Mouse (Mus musculus) testis, postnatal 10 days (tissue): ENCODE measurements around the gene Irak2.
A peak's percentile ranks its signal among the peaks of the same experiment; 100 is the strongest.
"Not testable (repeated sequence)": the region's sequence is repeated elsewhere in the genome, so short reads cannot be mapped to it uniquely, and the experiment has no call there.

Experiments
- DNase-seq: peaks from one replicate; pipeline ENCODE4 v3.0.0; 2021; ENCODE audit warnings: low spot score

Gene Irak2

DNA sequence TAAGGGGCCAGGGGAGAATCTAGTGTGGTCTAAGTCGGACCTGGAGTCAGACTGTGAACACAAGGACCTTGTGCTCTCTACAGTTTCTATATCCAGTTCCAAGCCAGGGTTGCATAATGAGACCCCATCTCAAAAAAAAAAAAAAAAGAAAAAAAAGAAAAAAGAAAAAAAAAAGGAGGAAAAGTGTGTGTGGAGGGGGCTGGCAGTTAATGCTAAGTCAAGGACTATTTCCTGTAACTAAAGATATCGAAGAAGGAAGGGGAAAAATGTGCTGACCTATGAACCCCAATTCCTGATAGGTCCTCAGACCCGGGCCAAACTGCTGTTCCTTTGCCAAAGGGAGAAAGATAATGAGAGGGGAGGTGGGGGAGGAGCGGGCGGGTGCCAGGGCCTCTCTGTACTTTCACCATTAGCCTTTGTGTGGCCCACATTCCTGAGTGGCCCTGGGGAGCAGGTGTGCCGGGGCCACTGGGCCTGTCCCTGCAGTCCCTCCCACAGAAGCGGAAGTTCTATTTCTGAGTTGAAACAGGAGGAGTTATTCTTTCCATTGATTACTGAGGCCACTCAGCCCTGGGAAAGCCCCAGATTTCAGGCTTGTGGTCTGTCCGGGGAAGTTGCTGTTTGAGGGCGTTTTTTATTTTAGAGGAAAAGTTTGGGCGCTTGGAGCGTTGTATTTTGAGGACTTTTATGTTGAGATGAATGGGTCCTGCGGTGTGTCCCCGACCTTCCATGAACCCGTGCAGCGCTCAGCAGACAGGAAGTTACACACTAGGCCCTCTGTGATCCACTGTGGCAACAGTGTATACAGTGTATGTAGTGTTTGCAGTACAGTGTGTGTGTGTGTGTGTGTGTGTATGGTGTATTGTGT, 30.3 kb downstream of the Irak2 start:
- peak; percentile 72 for DNase-seq

DNA sequence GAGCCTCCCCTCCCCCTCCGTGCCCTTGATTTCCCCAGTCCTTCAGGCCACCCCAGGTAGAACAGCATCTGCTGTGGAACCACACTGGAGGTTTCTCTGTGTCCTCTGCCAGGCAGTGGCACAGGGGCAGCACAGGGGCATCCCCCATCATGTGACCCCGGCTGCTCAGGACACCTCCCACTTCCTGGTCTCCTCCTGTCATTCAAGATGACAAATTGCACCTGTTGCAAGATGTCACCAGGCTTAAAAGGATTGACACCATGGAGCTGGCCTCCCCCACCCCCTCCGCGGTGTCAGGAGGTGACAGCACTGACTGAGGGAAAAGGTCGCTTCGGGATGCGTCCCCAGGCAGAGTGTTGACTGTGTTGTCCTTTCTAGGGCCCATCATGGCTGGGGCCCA, 31.6 kb downstream of the Irak2 start:
- DNase-seq, result no peak

DNA sequence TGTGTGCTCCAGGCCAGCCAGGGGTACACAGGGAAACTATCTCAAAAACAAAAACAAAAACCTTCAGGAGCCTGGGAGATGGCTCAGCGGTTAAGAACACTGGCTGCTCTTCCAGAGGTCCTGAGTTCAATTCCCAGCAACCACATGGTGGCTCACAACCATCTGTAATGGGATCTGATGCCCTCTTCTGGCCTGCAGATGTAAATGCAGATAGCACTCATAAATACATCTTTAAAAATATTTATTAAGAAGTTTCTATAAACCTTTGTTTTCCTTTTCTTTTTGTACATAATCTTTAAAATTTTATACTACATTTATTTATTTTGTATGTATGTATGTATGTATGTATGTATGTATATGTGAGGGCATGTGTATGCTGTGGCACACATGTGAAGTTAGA, 33.8 kb downstream of the Irak2 start:
- DNase-seq, result not testable (repeated sequence)

- no peak for DNase-seq
Observed at GRCm38 (mm10) chr6:113672989-113673388, 34.7 kb downstream of the Irak2 start.

GRCm38 (mm10) chr6:113675234-113675633, 37.0 kb downstream of the Irak2 start:
- no peak for DNase-seq

GRCm38 (mm10) chr6:113675991-113676390, 37.7 kb downstream of the Irak2 start:
- DNase-seq, result no peak

GRCm38 (mm10) chr6:113677070-113677734, 38.9 kb downstream of the Irak2 start:
- no peak for DNase-seq

DNA sequence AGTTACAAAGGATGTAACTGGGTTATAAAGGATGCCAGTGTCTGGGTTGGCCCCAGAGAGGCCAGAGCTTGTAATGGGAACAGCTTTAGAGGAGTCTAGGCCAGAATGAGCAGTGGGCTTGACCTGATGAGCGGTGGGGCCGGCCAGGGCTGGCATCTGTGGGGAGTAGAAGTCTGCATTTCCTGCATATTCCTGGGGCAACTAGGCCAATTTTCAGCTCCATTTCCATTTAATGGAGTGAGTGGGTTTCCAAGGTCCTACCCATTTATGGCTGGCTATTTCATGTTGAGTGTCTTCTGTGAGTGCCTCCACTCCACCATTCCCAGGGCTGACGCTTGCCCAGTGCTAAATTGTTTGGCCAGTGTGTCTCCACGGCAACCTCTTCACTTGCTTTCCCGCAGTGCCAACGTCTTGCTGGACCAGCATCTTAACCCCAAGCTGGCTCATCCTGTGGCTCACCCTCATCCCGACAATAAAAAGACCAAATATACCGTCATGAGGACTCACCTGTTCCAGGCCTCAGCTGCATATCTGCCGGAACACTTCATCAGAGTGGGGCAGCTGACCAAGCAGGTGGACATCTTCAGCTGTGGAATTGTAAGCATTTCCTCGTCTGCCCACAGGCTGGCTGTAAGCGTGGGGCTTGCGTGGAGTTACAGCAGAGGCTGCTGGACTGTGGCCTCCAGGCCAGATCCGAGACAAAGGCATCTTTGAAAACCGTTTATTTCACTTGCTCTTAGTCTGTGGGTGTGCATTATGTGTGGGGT, 40.2 kb downstream of the Irak2 start:
- no peak for DNase-seq

DNA sequence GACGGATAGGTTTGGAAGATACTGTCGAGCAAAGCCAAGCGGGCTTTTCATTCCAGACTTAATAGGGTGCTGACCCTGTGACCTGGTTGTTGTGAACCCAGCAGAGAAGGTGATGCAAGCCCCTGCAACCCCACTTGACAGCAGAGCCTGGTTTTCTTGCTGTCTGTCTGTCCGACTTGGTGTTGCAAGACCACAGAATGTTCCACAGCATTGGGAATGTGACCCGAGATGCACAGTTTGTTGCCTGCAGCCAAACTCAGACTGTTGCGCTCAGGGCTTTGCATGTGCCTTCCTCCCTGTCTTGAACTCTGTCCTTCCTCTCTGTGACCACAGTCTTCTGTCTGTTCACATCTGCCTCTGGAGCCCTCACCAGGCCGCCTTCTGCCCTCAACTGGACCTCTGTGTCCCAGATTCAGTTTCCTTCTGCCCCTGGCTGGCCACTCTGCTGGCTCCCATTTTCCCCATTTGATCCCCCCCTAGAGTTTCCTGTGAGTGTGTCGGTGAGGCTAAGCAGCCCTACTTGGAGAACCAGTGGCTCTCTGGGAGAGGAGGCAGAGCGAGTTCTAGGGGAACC, 41.8 kb downstream of the Irak2 start:
- DNase-seq, result no peak

DNA sequence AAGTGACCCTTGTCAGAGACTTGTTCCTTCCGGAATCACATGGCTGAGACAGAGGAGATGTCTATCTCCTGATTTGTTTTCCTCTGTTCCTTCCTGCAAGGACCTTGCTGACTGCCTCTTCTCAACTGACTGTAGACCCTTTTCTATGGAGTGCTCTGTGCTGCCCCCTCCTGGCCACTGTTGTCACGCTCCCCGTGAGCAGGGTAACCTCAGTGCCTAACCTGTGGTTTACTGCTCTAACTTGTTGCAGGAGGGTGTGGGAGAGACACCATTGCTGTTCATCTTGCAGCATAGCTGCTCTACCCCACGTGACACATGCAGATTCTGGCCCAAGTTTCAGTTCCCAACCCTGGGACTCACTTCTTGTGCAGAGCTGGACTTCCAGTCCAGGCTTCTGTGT, 43.0 kb downstream of the Irak2 start:
- peak; percentile 95 for DNase-seq

DNA sequence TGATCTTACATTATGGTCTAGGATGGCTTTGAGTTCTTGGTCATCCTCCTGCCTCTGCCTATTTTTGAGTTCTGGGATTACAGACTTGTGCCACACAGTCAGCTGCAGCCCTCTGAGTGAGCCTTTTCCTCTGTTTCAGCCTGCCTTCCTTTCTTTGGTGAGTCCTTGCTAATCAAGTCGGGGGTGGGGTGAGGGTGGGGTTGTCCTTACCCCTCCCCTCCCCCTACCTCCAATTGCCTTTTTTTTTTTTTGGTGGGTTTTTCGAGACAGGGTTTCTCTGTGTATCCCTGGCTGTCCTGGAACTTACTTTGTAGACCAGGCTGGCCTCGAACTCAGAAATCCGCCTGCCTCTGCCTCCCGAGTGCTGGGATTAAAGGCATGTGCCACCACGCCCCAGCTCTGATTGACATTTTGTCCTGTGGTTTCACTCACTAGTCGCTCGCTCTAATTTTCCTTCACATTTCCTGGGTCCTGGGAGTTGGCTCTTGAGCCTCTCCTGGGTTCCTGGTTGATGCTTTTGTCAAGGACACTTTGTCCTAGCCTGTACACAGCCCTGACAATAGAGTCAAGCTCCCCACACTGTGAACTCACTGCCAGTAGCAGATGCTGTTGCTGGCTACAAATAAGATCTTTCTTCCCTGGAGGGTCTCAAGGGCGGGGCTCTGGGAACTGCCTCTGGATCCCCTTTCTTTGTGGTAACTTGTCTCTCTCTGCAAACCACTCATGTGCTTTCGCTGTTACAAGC, 45.0 kb downstream of the Irak2 start:
- DNase-seq, result no peak

DNA sequence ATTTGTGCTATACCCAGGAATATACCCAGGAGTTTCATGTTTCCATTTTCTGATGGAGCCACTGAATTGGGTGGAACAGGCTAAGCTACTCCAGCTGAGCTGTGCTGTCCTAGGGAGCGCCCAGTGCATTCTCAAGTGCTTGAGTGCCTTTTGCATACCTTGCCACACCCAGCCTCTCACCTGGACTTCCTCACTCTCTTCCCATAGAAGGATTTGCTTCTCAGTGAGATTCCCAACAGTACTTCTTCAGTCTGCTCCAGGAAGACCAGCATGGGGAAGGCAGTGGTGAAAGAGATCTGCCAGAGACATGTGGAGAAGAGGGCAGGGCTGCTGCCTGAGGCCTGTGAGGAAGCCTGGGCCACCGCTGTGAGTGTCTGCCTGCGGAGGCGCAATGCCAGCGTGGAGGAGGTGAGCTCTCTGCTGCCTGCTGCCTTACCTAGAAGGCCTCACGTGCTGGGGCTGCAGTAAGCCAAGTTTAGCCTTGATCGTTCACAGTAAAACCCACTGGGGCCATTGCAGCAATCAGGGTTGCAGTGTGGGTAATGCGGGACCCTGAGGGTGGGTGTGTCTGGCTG, 48.4 kb downstream of the Irak2 start:
- DNase-seq, result no peak

GRCm38 (mm10) chr6:113690008-113690399, 51.7 kb downstream of the Irak2 start:
- no peak for DNase-seq

GRCm38 (mm10) chr6:113690400-113691083, 52.3 kb downstream of the Irak2 start:
- peak; percentile 76 for DNase-seq

DNA sequence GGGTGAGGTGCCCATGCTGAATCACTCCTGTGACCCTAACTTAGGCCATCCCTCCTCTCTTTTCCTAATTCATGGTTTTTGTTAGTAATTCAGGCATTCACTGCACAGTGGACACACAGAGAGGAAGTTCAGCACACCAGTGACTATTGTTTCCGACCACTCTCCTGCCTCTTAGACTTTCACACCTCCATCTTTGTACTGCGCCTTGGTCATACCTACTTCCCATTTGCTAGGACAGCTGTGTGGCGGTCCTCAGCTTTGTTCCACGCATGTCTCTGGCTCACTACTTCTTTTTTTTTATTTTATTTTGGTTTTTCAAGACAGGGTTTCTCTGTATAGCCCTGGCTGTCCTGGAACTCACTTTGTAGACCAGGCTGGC, 52.8 kb downstream of the Irak2 start:
- no peak for DNase-seq

DNA sequence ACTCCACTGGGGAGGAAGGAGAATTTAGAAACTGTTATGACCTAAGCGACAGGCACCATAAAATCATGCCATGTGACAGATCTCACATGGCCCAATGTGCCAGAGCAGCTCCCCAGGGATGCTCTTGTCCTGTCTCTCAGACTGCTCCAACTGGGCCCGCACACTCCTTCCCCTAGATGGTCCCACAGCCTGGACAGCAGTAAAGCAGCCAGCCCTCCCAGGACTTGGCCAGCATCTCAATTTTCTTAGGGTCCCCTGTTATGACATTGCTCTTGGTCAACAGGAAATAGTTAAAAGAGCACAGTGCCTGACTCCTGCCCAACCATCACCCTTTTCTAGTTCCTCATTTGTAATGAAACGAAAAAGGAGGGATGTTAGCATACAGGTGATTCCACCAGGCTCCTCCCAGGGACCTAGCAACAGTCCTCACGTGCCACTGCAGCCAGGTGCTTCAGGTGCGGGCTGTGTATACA, 54.4 kb downstream of the Irak2 start:
- DNase-seq, result no peak

DNA sequence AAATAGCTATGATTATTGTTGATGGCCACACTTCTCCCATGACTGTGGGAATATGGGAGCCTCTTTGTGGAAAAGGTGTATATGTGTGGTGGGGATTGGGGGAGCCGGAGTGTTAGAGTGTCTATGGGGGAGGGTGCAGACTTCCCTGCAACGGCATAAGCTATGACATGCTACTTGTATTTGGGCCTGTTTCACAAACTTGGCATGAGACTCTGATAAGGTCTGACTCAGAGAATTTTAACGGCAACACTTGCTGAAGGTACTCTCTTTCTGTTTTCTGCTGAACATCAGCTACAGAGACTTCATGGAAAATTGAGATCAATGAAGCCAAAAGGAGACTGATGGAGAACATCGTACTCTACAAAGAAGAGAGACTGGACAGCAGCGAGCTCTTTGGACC, 55.1 kb downstream of the Irak2 start:
- no peak for DNase-seq

DNA sequence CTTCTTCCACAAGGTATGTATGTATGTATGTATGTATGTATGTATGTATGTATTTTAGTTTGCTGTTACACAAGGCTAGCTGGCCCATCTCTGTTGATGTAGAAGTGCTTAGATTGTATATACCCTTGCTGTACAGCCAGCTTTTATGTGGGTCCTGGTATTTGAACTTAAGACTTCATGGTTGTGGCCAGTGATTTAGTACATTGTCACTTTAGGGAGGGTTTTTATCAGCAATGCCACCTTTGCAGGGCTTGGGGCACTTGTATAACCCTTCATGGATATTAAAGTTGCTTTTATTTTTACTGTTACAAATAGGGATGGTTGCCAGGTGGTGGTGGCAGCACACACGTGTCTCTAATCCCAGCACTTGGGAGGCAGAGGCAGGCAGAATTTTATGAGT, 56.9 kb downstream of the Irak2 start:
- DNase-seq, result no peak

- no peak for DNase-seq
Observed at GRCm38 (mm10) chr6:113695766-113696355, 57.6 kb downstream of the Irak2 start.

GRCm38 (mm10) chr6:113696582-113697221, 58.4 kb downstream of the Irak2 start, which contains the start of gene Tatdn2:
Tatdn2 (plus strand) TSS chr6:113697050.
- DNase-seq, result peak; percentile 94
